Mouse (Mus musculus) small intestine, adult 2 months (tissue): ENCODE measurements around the gene Ccdc6.

ENCODE experiments used
- CTCF ChIP-seq: fragments of 200-500 bp; IDR thresholded peaks from 2 replicates; pipeline ENCODE4 v1.5.1; 2012; ENCODE audit warnings: low read depth, mild to moderate bottlenecking, control low read depth, inconsistent platforms, low read length, moderate library complexity, mixed read lengths; ENCODE audit not compliant: insufficient replicate concordance, insufficient read length; ENCODE audit errors: extremely low read depth
- POLR2A ChIP-seq: fragments of 200-500 bp; IDR thresholded peaks from 2 replicates; pipeline ENCODE4 v1.6.1; 2012; ENCODE audit warnings: low read depth, mild to moderate bottlenecking, control low read depth, inconsistent platforms, low read length, moderate library complexity

- TF ChIP-seq POLR2A (no peak), CTCF (no peak)
Measured at GRCm38 (mm10) chr10:70142623-70143022, 45.7 kb downstream of the Ccdc6 start.
